Mouse (Mus musculus): ENCODE measurements around the gene Gm45837.
"Not testable (repeated sequence)": the region's sequence is repeated elsewhere in the genome, so short reads cannot be mapped to it uniquely, and the experiment has no call there.

Gene Gm45837

DNA sequence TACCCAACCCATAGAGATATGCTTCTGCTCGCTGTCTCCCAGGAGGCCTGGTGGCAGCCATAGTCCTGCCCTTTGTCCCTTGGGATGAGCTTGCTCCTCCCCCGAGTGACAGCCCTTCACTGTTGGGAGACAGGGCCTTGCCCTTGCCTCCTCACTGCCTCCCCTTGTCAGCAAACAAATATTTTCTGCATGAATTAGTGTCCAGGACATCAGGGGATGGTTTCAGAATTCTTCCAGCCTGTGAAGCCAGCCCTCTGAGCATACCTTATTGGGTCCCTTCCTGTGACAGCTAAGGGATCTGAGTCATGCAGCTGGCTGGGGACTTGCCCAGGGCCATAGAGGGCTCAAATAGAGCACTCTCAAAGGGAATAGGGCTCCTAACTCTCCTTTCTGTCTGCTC lies 98.5 kb downstream of the Gm45837 start:
- no peak for DNase-seq

DNA sequence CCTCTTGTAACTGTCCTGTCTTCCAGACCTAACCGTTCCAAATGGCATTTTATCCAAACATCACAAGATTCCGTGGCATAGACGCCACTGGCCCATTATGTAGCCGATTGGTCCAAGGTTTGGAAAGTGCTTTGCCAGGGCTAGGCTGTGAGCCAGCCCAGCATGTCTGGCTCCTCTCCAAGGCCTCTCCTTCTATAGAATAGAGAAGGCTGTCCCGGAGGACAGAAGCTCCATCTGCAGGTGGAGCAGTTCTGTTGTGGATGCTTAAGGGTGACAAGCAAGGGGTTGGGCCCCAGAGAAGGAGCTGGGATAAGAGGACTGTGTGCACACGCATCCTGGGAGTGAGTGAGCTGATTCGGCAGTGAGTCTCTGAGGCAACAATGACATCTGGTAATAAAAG lies 103.0 kb downstream of the Gm45837 start:
- no peak for DNase-seq

DNA sequence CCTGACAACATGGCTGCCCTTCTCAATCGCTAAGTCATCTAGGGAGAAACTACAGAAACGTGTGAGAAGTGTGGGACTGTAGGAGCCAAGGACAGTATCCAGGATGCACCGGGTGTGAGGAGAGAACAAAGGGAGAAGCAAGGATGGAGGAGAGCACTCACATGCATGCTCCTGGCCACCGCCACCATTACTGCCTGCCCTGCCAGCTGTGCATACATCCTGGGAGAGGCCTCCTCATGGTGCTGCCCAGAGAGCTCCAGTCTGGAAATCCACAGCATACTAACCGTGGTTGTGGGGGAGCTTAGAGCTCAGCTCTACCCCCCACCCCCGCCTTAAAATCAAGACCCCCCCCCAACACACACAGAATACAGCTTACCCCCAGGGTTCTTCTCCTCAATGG lies 104.1 kb downstream of the Gm45837 start:
- no peak for DNase-seq

DNA sequence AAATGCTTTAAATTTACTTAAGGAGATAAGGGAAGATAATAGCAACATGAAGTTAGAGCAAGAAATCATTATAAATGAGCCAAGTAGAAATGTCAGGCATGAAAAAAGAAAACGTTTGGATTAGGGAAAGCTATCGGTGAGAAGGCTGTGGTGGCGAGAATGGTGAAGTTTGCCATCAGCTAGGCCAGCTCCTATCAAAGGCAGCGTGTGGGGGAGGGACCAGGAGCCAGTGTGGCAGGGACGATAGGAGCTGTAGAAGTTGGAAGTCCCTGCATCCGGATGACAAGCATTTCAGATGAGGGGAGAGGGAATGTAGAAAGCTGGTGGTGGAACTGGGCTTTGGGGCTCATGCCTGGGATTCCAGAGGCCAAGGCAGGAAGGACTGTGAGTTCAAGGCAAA lies 104.6 kb downstream of the Gm45837 start:
- DNase-seq, result no peak

DNA sequence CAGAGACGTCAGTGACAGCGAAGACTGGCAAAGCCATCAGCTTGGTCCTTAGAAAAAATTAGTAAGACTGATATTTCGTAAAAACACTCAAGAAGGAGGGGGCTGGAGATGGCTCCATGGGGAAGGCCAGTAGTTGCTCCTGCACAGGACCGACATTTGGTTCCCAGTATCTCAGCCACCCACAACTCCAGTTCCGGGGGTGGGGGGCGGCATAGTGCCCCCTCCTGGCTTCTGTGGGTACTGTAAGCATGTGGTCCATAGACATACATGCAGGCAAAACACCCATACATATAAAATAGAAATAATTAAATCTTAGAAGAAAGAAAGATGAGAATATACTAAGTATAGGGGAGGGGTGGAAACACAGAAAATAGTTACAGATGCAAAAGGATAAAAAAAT lies 105.8 kb downstream of the Gm45837 start:
- no peak for DNase-seq

DNA sequence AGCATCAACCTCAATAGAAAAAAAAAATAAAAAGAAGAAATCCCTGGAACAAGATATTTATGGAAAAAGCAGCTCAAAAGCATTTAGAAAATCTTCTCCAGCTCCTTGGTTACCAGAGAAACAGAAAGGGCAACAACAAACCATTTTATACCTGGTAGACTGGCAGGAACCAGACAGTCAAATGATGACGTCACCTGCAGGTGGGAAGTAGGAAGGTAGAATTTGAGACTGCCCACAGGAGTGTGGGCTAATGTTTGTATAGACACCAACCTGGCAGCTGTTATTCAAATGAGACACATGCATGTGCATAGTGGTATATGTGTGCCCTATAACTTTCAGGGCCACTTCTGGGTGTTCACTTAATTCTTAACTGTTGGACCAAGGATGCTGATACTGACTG lies 111.0 kb downstream of the Gm45837 start:
- no peak for DNase-seq

DNA sequence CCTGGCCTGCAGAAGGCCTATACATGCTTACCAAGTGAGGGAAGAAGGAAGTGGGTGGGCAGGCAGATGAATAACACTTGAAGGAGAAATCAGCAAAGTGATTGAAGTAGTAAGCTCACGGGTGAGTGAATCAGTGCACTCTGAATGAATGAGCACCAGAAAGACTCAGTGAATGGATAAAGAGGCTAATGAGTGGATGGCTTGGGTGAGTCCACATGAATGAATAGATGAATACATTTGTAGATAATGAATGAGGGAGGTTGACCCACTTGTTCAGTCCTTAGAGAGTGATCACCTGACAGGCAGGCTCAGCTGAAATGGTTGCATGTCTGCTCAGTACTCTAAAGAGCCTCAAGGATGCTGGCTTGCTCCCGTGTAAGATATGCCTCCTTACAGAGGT lies 112.5 kb downstream of the Gm45837 start:
- no peak for DNase-seq

DNA sequence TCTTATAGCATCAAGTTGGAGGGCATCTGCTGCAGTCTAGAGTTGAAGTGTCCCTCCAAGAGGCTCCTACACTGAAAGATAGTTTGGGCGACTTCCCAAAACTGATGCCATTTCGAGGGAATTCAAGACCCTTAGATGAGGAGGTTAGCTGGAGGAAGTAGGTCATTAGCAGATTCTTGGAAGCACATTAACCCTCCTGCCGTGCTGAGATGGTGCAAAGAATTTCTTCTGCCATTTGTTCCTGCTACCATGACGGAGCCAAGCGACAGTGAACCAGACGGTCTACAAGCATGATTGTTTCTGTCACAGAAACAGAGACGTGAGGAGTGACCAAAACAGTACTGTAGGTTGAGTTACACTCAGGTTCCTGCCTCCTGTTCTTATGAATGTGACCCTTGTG lies 115.8 kb downstream of the Gm45837 start:
- no peak for DNase-seq

DNA sequence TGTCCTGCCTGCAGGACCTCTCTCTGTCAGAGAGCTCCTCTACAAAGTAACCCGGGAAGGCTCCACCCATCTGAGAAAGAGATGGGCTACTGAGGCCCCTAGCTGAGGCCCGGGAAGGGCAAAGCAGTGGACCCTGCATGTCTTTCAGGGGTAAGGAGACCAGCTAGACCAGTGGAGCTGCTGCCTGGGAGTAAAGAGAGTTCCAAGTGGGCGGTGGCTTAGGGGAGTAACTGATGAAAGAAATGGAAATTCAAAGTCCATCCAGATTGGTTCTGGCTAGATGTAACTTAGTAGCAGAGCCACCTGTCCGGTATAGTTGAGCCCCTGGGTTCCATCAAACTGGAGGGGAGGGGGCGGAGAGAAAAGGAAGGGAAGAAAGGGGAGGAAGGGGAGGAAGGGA lies 123.7 kb downstream of the Gm45837 start:
- no peak for DNase-seq

DNA sequence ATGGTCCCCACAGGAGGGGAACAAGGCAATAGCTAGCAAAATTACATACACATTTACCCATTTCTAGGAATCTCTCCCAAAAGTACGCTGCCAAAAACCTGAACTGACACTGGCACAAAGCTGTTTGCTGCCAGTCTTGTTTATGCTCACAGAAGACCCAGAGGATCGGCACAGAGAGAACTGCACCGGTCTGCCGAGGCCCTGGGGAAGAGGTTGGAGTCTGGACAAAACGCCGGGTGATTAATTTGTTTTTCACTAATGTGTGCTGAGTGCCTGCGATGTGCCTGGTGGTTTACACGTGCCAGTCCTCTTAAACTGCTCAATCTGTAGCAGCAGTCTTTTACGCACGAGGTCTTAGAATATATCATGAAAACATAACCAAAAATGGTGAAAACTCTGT lies 124.4 kb downstream of the Gm45837 start:
- DNase-seq, result no peak

DNA sequence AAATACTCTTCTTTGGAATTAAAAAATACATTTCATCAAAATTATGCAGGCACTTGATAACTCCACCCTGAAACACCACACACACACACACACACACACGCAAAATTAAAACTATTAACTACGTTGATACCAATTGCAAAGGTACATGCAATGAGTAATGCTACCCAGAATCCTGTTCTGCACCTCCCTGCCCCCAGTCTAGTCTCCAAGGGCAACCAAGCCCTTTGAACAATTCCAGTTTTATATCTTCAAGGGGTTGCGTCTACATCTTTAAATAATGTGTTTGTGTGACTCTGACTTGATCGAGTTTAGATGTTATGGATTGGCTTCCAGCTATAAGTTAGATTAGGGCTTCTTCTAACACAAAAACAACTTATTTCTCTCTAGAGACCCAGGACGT lies 124.8 kb downstream of the Gm45837 start:
- DNase-seq, result no peak

DNA sequence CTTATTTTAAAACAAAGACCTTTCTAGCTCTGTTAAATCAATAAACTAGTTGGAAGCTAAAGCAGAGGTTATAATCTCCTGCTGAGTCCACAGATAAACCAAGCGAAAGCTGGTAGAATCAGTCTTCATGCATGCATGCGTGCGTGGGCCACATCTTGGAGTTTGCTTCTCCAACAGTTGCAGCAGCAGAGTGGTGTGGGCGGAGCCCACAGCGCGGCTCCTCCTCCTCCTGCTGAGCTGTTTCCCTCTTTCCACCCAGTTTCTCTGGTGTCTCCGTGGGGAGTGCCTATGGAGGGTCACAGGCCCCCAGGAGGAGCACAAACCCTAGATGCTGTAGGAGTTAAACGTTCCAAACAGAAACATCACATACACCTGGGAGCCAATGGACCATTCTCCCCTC lies 126.9 kb downstream of the Gm45837 start:
- DNase-seq, result no peak

DNA sequence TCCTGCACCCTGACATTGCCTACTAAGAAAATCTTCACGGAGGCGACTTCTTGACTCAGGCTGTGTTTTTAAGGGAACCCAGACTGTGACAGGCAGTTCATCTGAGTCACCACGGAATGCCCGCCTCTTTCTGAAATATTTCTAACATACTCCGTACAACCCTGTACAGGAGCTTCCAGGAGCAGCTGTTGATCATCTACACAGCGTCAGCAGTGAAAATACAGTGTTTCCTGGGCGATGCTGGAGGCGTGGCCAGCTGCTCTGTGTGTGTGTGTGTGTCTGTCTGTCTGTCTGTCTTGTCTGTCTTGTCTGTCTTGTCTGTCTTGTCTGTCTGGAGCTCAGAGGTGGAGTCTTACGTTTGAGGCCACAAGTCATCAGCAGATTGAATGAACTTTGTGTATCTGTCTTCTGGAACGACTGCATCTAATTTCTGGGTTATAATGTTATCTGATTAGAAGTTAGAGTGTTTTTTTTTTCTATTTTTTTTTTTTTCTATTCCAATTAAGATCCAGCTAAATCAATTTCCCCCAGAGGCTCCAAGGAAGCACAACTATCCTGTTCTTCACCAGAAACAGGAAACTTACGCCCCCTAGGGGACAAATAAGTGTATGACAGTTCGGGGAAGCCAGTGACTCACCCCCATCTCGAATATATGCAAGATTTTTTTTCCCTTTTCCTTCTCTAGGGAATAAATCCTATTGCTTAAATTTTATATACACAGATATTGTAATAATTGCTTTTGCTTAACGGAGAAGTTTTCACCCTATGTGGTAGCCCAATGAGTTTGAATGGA lies 127.7 kb downstream of the Gm45837 start:
- peak; percentile 28 for DNase-seq

DNA sequence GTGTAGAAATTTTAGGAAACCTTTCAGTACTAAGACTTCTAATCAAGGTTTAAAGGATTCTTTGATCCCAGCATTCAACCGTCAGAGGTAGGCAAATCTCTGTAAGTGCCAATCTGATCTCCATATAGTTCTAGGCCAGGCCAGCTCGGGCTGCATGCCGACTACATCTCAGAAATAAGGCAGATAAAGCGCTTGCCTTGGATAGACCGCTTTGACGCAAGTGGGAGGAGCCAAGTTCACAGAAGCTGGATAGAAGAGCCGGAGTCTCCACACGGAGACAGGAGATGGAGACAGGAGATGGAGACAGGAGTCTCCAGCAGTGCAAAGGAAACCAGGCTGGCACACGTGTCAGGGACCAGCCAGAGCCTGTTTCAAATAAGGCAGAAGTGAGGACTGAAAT lies 129.1 kb downstream of the Gm45837 start:
- no peak for DNase-seq

DNA sequence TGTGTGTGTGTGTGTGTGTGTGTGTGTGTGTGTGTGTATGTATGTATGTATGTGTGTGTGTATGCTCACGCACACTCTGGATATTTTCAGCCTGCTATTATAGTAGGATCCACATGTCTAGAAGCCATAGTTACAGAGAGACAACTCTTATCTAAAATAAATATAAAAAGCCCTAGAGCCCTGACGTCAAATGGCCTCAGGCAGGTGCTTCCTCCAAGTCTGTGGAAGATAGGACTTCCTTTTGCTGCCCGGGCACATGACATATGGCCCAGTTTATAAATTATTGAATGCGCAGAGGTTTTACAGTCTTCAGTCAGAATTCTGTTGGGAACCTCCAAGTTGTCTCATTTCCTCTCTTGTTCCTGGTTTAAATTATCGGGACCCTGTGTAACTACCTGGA lies 130.0 kb downstream of the Gm45837 start:
- DNase-seq, result no peak

DNA sequence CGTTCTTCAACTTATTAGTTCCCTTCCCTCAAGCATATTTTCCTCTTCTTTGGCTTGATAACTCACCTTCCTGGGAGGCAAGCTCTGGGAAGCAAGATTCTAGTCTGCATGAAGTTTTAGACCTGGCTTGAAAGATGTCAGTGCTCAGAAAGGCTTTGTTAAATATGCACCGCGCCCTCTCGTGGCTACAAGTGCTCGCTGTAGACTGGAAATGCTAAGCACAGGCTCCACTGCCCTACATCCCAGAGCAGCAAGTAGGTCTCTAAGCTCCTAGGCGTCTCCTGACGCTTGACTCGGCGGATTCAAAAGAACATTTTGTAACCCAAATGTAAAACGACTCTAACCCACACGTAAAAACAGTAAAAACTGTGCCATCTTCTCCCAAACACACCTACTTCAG lies 130.4 kb downstream of the Gm45837 start:
- DNase-seq, result peak; percentile 70

DNA sequence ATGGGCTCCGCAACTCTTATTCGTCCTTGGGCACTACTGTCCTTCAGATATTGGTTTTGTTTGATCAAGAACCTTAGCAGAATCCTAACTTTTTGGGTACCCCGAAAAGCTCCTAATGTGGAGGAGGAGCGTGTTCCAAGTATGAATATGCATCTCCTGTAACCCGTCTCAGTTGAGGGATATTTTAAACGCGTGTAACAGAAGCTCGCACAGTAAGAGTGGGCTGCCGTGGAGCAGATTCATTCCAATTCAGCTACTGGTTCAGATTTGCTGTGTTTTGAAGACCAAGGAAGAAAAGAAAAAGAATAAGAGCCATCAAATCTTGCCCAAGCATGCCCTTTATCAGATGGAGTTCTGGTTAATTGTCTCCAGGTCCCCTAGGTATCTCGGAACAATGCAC lies 131.0 kb downstream of the Gm45837 start:
- no peak for DNase-seq

DNA sequence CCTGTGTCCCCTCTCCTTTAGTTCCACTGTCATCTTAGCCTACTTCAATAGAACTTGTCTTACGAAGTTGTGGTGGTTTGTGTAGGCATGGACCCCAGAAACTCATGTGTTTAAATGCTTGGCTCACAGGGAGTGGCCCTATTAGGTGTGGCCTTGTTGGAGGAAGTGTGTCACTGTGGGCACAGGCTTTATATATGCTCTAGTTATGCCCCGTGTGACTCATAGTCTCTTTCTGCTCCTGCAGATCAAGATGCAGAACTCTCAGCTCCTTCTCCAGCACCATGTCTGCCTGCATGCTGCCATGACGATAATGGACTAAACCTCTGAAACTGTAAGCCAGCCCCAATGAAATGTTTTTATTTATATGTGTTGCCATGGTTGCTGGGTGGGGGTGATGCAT lies 137.0 kb downstream of the Gm45837 start:
- no peak for DNase-seq

DNA sequence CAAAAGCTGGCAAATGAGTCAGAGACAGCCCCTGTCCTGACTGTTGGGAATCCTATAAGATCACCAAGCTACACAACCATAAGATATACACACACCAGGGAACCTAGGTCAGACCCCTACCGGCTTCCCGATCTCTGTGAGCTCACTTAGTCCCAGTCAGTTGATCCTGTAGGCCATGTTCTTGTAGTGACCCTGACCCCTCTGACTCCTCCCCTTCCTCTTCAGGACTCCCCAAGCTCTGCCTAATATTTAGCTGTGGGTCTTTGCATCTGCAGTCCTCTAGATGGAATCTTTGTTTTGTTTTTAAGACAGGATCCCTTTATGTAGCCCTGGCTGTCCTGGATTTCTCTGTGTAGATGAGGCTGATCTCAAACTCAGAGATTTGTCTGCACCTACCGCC lies 138.6 kb downstream of the Gm45837 start:
- DNase-seq, result no peak

DNA sequence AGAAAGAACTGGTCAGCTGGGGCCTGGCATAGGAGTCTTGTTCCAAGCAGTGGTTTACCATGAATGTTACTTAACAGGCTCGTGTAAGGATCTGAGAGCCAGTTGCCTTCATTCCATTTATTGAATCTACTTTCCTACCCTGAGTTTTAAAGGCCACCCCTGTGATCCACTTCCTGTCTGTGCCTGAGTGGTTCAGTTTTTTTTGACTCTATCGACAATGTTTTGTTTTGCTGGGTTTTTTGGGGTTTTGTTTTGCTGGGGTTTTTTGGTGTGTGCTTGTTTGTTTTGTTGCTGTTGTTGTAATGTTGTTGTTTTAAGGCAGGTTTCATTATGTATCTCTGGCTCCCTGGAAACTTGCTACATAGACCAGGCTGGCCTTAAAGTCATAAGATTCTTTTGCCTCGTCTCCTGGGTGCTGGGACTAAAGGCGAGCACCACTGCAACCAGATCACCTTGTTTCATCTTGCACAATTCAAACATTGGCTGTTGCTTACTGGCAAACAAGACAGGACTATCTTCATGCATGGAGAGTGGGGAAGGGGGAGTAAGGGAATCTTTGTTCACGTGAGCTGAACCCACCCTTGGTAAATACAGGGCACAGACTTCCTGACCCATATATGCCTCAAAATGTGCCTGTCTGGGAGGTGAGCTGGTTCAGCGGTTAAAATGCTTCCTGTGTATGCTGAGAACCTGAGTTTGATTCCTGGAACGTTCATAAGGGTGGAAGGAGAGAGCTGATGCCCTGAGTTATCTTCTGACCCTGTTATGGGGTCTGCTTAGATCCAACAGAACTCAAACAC lies 140.2 kb downstream of the Gm45837 start:
- peak; percentile 33 for DNase-seq

DNA sequence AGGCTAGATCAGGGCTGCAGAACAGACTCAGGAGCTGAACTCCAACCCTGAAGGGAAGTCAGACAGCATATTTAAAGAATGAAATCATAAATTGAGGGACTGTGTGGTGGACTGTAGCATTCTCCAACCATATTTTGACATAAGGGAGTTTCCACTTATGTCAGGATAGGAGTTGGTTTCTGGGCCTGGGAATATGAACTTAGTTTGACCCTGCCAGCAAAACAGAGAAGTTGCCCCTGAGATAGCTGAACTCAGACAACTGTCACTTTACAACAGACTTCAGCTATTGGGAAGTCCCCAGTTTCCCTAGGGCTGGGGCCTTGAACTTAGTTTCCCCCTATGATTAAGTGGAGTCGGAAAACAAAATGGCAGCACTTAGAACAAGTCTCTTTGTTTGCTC lies 140.8 kb downstream of the Gm45837 start:
- DNase-seq, result no peak

DNA sequence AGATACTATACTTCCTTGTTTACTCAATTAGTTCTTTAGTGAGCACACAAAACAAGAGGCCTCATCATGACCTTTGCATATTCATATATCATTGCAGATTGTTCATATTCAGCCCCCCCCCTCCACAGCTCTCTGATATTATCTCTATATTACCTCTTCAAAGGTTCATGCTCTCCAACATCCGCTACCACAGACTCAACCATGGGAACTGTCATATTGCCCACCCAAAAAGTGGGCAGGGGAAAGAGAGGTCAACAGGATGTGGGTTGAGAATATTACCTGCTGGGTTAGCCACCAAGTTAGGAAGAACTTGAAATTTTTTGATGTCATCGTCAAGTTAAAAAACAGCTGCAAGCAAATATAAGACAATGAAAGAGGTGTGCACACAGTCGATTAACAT lies 144.8 kb downstream of the Gm45837 start:
- not testable (repeated sequence) for DNase-seq

DNA sequence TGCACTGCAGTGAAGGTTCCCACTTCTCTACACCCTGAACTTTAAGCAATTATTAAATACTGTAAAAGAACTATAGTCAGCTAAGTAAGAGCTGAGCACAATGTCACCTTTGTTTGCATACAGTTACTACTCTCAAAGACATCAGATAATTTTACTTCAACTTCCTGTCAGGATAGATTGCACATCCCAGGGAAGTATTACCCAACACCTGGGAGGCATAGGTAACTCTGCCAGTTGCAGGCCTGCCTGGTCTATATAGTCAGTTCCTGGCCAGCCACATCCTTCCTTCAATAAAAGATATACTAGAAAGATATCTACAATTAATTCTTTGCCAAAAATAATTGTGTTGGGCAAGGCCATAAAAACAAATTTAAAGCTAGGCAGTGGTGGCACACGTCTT lies 146.7 kb downstream of the Gm45837 start:
- no peak for DNase-seq

DNA sequence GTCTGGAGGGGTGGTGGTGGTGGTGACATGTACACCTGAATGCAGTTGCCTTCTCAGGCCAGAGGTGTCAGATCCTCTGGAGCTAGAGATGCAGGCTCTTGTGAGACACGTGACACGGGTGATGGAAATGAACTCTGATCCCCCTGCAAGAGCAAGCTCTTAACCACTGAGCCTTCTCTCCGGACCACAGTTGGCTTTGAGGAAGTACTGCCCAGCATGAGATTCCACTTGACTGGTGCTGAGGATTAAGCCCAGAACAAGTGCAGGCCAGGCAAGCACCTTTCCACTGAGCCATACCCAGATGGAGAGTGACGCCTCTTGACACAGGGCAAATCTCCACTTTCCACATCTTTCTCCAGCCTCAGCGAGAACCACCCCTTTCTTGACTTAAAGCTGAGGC lies 148.7 kb downstream of the Gm45837 start:
- not testable (repeated sequence) for DNase-seq

Measured in thymus, postnatal 25 days (tissue).